Mouse (Mus musculus) kidney, embryonic 16.5 days (tissue): ENCODE measurements around the gene Cyp3a13. TPM values are rescaled to one million over a fixed set of nuclear protein-coding genes. Genes with fewer than 3 reads are reported as not detected.
"Not testable (repeated sequence)": the region's sequence is repeated elsewhere in the genome, so short reads cannot be mapped to it uniquely, and the experiment has no call there.

ENCODE experiments used
- ATAC-seq: fragments of 200-750 bp; cut with Nextera tagmentation; 2 replicates; pipeline ENCODE4 v1.8.0; 2017; ENCODE audit warnings: moderate TSS enrichment; ENCODE audit not compliant: low FRiP score, low TSS enrichment
- H3K27ac ChIP-seq: fragments of 300-500 bp; sonication (generic); 2 replicates; pipeline ENCODE4 v1.5.1; 2014; ENCODE audit warnings: low read length
- H3K27me3 ChIP-seq: fragments of 300-500 bp; sonication (generic); 2 replicates; pipeline ENCODE4 v1.6.1; 2014; ENCODE audit warnings: low read length, control low read depth, mixed read lengths; ENCODE audit not compliant: insufficient read depth
- H3K36me3 ChIP-seq: fragments of 300-500 bp; sonication (generic); 2 replicates; pipeline ENCODE4 v1.6.1; 2014; ENCODE audit warnings: low read length, control low read depth, mixed read lengths; ENCODE audit not compliant: insufficient read depth
- H3K4me1 ChIP-seq: fragments of 300-500 bp; sonication (generic); 2 replicates; pipeline ENCODE4 v1.6.1; 2014; ENCODE audit warnings: low read length, control low read depth, mixed read lengths; ENCODE audit not compliant: insufficient read depth
- H3K4me2 ChIP-seq: fragments of 300-500 bp; sonication (generic); replicated peaks from 2 replicates; pipeline ENCODE4 v1.6.1; 2014; ENCODE audit warnings: low read depth, low read length
- H3K4me3 ChIP-seq: fragments of 300-500 bp; sonication (generic); 2 replicates; pipeline ENCODE4 v1.5.1; 2014; ENCODE audit warnings: mild to moderate bottlenecking, low read length
- H3K9ac ChIP-seq: fragments of 300-500 bp; sonication (generic); replicated peaks from 2 replicates; pipeline ENCODE4 v1.6.1; 2014; ENCODE audit warnings: low read length
- H3K9me3 ChIP-seq: fragments of 300-500 bp; sonication (generic); 2 replicates; pipeline ENCODE4 v1.6.1; 2016; ENCODE audit warnings: low read length, control low read depth
- WGBS: fragments of 180-500 bp; shearing (Covaris S2); extraction: QIAGEN DNeasy Blood & Tissue Kit; methylation state at CpG from one replicate; pipeline ENCODE4 v1.1.7; 2014; 5-methylcytosine and 5-hydroxymethylcytosine counted together
- polyA plus RNA-seq: library from polyadenylated mRNA; unstranded; fragments of >200 nt; fragmentation: Nextera tagmentation; extraction: Ambion mirVana; gene quantifications from 2 replicates; pipeline ENCODE4 v1.2.1, GENCODE M21; 2015

Gene Cyp3a13
- polyA plus RNA-seq, 1 experiment from 2014 or later = 0.09 TPM

DNA sequence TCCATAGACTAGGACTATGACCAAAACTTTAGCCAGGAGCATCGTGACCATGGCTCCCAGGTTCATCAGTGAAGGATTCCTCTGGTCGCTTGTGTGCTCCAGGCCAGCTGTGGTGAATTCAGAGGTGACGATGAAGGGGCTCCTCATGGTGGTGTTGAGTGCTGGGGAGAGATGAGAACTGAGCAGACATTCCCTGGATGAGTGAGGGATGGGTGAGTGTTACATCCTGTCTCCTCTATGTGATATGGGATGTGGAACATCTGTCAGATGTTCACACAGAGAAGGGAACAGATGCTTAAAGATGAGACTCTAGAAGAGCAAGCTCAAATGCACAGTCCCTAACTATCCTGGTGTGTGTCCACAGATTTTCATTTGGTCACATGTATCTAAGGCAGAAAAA, 66.5 kb downstream of the Cyp3a13 start:
- not testable (repeated sequence) for H3K4me1 ChIP-seq, H3K36me3 ChIP-seq, H3K9ac ChIP-seq, H3K9me3 ChIP-seq, H3K4me3 ChIP-seq, H3K27ac ChIP-seq, H3K27me3 ChIP-seq, H3K4me2 ChIP-seq, ATAC-seq
- 87% methylated on average over 3 of the region's 3 CpGs for WGBS

DNA sequence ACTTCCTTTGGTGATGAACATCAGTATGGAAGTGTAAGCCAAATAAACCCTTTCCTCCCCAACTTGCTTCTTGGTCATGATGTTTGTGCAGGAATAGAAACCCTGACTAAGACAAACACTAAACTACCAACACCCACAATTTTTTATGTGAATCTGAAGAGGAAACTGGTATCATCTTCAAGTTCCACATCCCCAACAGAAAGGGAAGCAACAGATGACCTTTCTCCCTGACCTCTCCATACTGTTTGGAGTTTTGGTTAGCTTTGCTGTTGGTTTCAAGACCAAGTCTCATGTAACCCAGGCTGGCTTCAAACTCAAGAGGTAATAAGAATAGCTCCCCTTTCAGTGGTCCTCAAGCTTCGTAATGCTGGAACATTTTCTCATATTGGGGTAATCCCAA, 71.1 kb downstream of the Cyp3a13 start:
- ATAC-seq, H3K9me3 ChIP-seq, H3K27ac ChIP-seq, H3K36me3 ChIP-seq, H3K4me3 ChIP-seq, H3K27me3 ChIP-seq, H3K9ac ChIP-seq, H3K4me2 ChIP-seq, H3K4me1 ChIP-seq: not testable (repeated sequence)
- 100% methylated on average over 1 of the region's 1 CpGs for WGBS

Other genes with a start within 250 kb of the Cyp3a13 start
- gene Agfg2, start 236.9 kb downstream of the Cyp3a13 start, polyA plus RNA-seq = 17.2 and 21.1 TPM in 2 replicates
- gene Nyap1, start 180.0 kb downstream of the Cyp3a13 start, polyA plus RNA-seq = 2.1 and 2.2 TPM in 2 replicates
- 126 and 129 TPM in 2 replicates for gene Tsc22d4, start 175.9 kb downstream of the Cyp3a13 start, polyA plus RNA-seq
- 26.0 and 32.1 TPM in 2 replicates for gene Ppp1r35, start 142.8 kb downstream of the Cyp3a13 start, polyA plus RNA-seq
- gene Mepce, start 134.0 kb downstream of the Cyp3a13 start, polyA plus RNA-seq = 11.0 and 11.2 TPM in 2 replicates
- 24.8 and 31.8 TPM in 2 replicates for gene Zcwpw1, start 133.8 kb downstream of the Cyp3a13 start, polyA plus RNA-seq
- gene Pilra, start 85.3 kb downstream of the Cyp3a13 start, polyA plus RNA-seq = 0.67 and 2.0 TPM in 2 replicates
- 0.47 TPM in 1 of 2 replicates, not detected in the other for gene Pilrb1, start 63.5 kb downstream of the Cyp3a13 start, polyA plus RNA-seq
- gene Pilrb2, start 49.8 kb downstream of the Cyp3a13 start, polyA plus RNA-seq = 0.40 and 1.0 TPM in 2 replicates
- gene Gjc3, start 41.5 kb upstream of the Cyp3a13 start, polyA plus RNA-seq = 0.04 TPM in 1 of 2 replicates, not detected in the other
- gene Azgp1, start 59.9 kb upstream of the Cyp3a13 start, polyA plus RNA-seq = not detected in 2 replicates
- gene Smok3a, start 99.6 kb upstream of the Cyp3a13 start, polyA plus RNA-seq = not detected in 2 replicates
- gene Smok3b, start 99.8 kb upstream of the Cyp3a13 start, polyA plus RNA-seq = not detected in 2 replicates
- gene Smok3c, start 131.6 kb upstream of the Cyp3a13 start, polyA plus RNA-seq = not detected in 2 replicates
- gene Zkscan1, start 163.5 kb upstream of the Cyp3a13 start, polyA plus RNA-seq = 22.7 and 25.7 TPM in 2 replicates
- 73.4 and 76.4 TPM in 2 replicates for gene Zscan21, start 195.3 kb upstream of the Cyp3a13 start, polyA plus RNA-seq
- gene Zfp113, start 234.1 kb upstream of the Cyp3a13 start, polyA plus RNA-seq = 22.1 and 29.5 TPM in 2 replicates
- 348 and 375 TPM in 2 replicates for gene Cops6, start 239.5 kb upstream of the Cyp3a13 start, polyA plus RNA-seq